Mouse (Mus musculus) neural tube, embryonic 11.5 days (tissue): Measurements from ENCODE around the gene Taf3. TPM values are rescaled to one million over a fixed set of nuclear protein-coding genes. Genes with fewer than 3 reads are reported as not detected.
A peak's percentile ranks its signal among the peaks of the same experiment; 100 is the strongest.

Source experiments
- ATAC-seq: fragments of 200-750 bp; cut with Nextera tagmentation; 2 replicates; pipeline ENCODE4 v1.8.0; 2017; ENCODE audit warnings: moderate number of reproducible peaks, mild to moderate bottlenecking, moderate TSS enrichment, moderate library complexity; ENCODE audit not compliant: insufficient read depth, low FRiP score, low TSS enrichment
- DNase-seq: peaks from one replicate; pipeline ENCODE4 v3.0.0-alpha.2; 2015; ENCODE audit warnings: low spot score
- H3K27ac ChIP-seq: fragments of 300-500 bp; sonication (generic); 2 replicates; pipeline ENCODE4 v1.5.1; 2014; ENCODE audit warnings: low read depth, mild to moderate bottlenecking, low read length
- H3K27me3 ChIP-seq: fragments of 300-500 bp; sonication (generic); 2 replicates; pipeline ENCODE4 v1.6.1; 2014; ENCODE audit warnings: mild to moderate bottlenecking, low read length, mixed read lengths; ENCODE audit not compliant: control insufficient read depth, insufficient read depth
- H3K36me3 ChIP-seq: fragments of 300-500 bp; sonication (generic); 2 replicates; pipeline ENCODE4 v1.6.1; 2014; ENCODE audit warnings: mild to moderate bottlenecking, low read length, moderate library complexity, mixed read lengths; ENCODE audit not compliant: control insufficient read depth, insufficient read depth
- H3K4me1 ChIP-seq: fragments of 300-500 bp; sonication (generic); 2 replicates; pipeline ENCODE4 v1.6.1; 2014; ENCODE audit warnings: low read length, mixed read lengths; ENCODE audit not compliant: control insufficient read depth, insufficient read depth
- H3K4me2 ChIP-seq: fragments of 300-500 bp; sonication (generic); 2 replicates; pipeline ENCODE4 v1.6.1; 2014; ENCODE audit warnings: low read depth, mild to moderate bottlenecking, moderate library complexity
- H3K4me3 ChIP-seq: fragments of 300-500 bp; sonication (generic); 2 replicates; pipeline ENCODE4 v1.5.1; 2014; ENCODE audit warnings: low read depth, low read length
- H3K9ac ChIP-seq: fragments of 300-500 bp; sonication (generic); 2 replicates; pipeline ENCODE4 v1.6.1; 2014; ENCODE audit warnings: mild to moderate bottlenecking, low read length
- H3K9me3 ChIP-seq: fragments of 300-500 bp; sonication (generic); 2 replicates; pipeline ENCODE4 v1.6.1; 2016; ENCODE audit warnings: low read length; ENCODE audit not compliant: control insufficient read depth
- WGBS: fragments of 180-500 bp; shearing (Covaris S2); extraction: QIAGEN DNeasy Blood & Tissue Kit; methylation state at CpG from one replicate; pipeline ENCODE4 v1.1.7; 2014; 5-methylcytosine and 5-hydroxymethylcytosine counted together
- polyA plus RNA-seq: library from polyadenylated mRNA; unstranded; fragments of >200 nt; fragmentation: Nextera tagmentation; extraction: Ambion mirVana; gene quantifications from 2 replicates; pipeline ENCODE4 v1.2.1, GENCODE M21; 2014

Gene Taf3
- polyA plus RNA-seq: 16.8 and 17.0 TPM in 2 replicates

GRCm38 (mm10) chr2:10048461-10048860, at the start of gene Taf3:
Gene Taf3, minus strand, starts transcription at chr2:10048596.
- DNase-seq (peak; percentile 94), ATAC-seq (peak; percentile 93)
- peak within 1 kb of the TSS; percentile 96 for H3K4me3 ChIP-seq
- WGBS: 0% methylated on average over 36 of the region's 36 CpGs
- no peaks in the 10 kb centered on the region for H3K9me3 ChIP-seq
- no peaks in the 10 kb centered on the region for H3K36me3 ChIP-seq
- peak within 1 kb of the TSS; percentile 82 for H3K9ac ChIP-seq
- H3K27ac ChIP-seq: no peak within 1 kb of the TSS
- H3K4me2 ChIP-seq: peak within 1 kb of the TSS; percentile 88
- H3K4me1 ChIP-seq: peaks cover 9% of the 10 kb centered on the region
- H3K27me3 ChIP-seq: no peaks in the 10 kb centered on the region

DNA sequence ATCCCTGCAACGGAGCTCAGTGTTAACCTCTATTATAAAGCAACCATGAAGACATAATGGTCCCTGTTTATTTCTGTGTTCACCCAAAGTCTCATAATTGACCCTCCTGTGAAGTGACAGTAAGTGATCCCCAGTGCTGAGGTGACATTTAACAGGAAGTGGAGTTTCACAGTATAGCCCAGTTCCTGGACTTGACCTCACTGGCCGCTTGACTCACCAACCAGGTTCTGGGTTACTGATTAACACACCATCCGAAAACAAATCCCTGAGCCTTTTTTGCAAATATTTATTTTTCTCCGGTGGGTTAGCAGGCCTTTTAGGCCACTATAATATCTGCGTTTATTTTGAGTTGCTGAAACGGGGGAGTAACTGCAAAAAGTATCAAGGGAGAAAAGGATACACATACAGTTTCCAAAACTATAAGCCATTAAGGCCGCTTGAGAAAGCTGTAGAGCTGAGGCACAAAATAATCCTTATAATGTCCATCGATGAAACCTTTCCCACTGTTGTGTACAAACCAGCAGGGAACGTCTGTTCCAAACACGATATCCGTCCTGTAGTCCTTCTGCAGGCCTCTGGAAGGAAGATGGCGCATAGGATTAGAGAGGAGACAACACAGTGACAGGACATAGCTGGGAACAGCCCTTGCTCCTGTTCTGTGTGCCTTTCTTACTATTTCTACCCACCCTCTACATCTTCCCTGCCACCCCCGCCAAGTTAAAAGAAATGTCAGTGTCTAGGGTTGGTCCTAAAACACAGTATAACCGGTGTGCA, 46.1 kb upstream of the Taf3 start:
- Histone ChIP-seq H3K4me3 (no peak overlapping the region), H3K27me3 (no peaks in the 10 kb centered on the region), H3K4me1 (no peaks in the 10 kb centered on the region), H3K9ac (no peak overlapping the region), H3K9me3 (no peaks in the 10 kb centered on the region), H3K4me2 (no peak overlapping the region), H3K27ac (no peak overlapping the region), H3K36me3 (peaks cover 4% of the 10 kb centered on the region)
- ATAC-seq (no peak), DNase-seq (no peak)
- 86% methylated on average over 14 of the region's 14 CpGs for WGBS

GRCm38 (mm10) chr2:10087256-10087850, 39.0 kb upstream of the Taf3 start:
- Histone ChIP-seq H3K4me3 (no peak overlapping the region), H3K4me2 (no peak overlapping the region), H3K9ac (no peak overlapping the region), H3K36me3 (peaks cover 4% of the 10 kb centered on the region), H3K4me1 (no peaks in the 10 kb centered on the region), H3K27me3 (no peaks in the 10 kb centered on the region), H3K27ac (no peak overlapping the region), H3K9me3 (no peaks in the 10 kb centered on the region)
- no peak for DNase-seq
- 84% methylated on average over 8 of the region's 8 CpGs for WGBS
- no peak for ATAC-seq

DNA sequence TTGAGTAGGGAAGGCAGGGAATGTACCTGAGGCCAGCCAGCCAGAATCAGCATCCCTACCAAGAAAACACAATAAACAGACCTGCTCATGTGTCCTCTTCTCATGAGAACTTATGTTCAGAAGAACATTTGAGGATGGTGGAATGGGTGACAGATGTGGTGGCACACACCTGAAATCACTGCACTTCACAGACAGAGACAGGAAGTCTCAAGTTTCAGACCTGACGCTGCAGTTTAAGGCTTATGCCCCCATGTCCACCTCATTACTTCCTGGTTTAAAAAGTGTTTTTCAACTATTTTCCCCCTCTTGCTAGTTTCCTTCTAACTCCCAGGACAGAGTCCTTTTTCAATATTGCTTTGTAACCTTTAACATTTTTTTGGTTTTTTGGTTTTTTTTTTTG, 34.3 kb upstream of the Taf3 start:
- no peak for DNase-seq
- H3K36me3 ChIP-seq: no peaks in the 10 kb centered on the region
- H3K27ac ChIP-seq: no peak overlapping the region
- ATAC-seq: no peak
- H3K9me3 ChIP-seq: no peaks in the 10 kb centered on the region
- peaks cover 12% of the 10 kb centered on the region for H3K4me1 ChIP-seq
- no peak overlapping the region for H3K4me2 ChIP-seq
- H3K27me3 ChIP-seq: no peaks in the 10 kb centered on the region
- H3K4me3 ChIP-seq: no peak overlapping the region
- 67% methylated on average over 1 of the region's 1 CpGs for WGBS
- H3K9ac ChIP-seq: no peak overlapping the region

DNA sequence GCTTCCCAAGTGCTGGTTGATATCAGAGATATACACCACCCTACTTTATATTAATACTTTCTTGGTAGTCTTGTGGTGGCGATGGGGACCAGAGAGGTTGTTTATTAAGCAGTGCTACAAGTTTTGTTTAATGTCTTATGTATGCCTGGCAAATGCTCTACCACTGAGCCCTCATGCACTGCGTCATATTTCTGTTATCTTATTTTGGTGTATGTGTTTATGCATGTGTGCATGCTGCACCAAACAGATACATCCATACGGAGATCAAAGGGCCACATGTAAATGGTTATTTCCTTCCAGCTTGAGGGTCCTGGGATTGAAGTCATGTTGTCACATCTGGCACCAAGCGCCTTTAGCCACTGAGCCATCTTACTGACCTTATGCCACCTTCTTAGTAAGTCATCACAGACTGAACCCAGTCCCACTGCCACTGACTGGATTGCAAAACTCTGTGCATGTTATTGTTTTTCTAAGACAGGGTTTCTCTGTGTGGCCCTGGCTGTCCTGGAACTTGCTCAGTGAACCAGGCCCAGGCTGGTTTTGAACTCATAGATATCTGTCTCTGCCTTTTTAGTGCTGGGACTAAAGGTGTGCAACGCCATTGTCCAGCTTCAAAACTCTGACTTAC, 33.2 kb upstream of the Taf3 start:
- 87% methylated on average over 5 of the region's 5 CpGs for WGBS

DNA sequence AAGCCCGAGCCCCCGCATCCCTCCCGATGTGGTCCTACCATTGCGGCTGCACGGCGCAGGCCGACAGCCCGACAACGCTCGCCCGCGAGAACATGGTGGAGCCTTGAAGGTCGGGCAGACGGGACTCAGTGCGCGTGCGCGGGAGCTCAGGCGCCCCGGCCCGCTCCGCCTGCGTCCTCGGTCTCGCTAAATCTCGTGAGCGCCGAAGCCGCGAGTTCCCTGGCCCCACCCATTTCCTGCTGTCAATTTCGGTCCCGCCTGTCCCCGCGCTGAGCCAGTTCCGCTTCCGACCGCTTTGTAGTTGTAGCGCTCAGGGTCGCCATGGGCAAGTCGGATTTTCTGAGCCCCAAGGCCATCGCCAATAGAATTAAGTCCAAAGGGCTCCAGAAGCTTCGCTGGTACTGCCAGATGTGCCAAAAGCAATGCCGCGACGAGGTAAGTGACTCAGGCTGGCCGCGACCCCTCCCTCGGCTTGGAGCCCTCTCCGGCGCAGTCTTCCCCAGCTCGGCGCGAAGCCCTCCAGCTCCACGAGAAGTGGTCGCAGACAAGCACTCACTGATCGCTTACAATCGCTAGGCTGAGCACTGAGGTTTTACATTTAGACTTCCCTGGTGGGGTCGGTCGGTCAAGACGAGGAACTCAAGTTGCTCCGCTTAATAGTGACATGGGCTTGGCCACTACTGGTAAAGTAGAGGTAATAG, 32.1 kb upstream of the Taf3 start, which contains the start of the genes Atp5c1 and Kin:
TSS of gene Atp5c1 (minus strand) at position 201 of the 701 bp plus-strand sequence.
TSS of gene Kin (plus strand) at position 284 of the 701 bp plus-strand sequence.
- H3K27me3 ChIP-seq: no peaks in the 10 kb centered on the region
- WGBS: under 1% methylated on average over 61 of the region's 61 CpGs

More for the DNA sequence above, 33.2 kb upstream of the Taf3 start:
- Histone ChIP-seq H3K4me1 (peaks cover 12% of the 10 kb centered on the region), H3K9ac (no peak overlapping the region), H3K4me2 (peak overlapping the region; percentile 70), H3K27ac (no peak overlapping the region), H3K9me3 (no peaks in the 10 kb centered on the region), H3K36me3 (no peaks in the 10 kb centered on the region), H3K27me3 (no peaks in the 10 kb centered on the region), H3K4me3 (peak overlapping the region; percentile 87)
- DNase-seq (no peak), ATAC-seq (no peak)

GRCm38 (mm10) chr2:10079745-10080309, 31.4 kb upstream of the Taf3 start:
- Histone ChIP-seq H3K4me3 (peak overlapping the region; percentile 87), H3K36me3 (no peaks in the 10 kb centered on the region), H3K27me3 (no peaks in the 10 kb centered on the region), H3K4me2 (peak overlapping the region; percentile 71), H3K4me1 (peaks cover 12% of the 10 kb centered on the region), H3K27ac (peak overlapping the region; percentile 91), H3K9me3 (no peaks in the 10 kb centered on the region), H3K9ac (peak overlapping the region; percentile 98)
- WGBS: under 1% methylated on average over 28 of the region's 28 CpGs
- DNase-seq: no peak
- ATAC-seq: no peak

More for the DNA sequence above, 32.1 kb upstream of the Taf3 start, which contains the start of the genes Atp5c1 and Kin:
- Histone ChIP-seq H3K9ac (peak within 1 kb of the TSS; percentile 98), H3K9me3 (no peaks in the 10 kb centered on the region), H3K4me1 (peaks cover 12% of the 10 kb centered on the region), H3K4me2 (peak within 1 kb of the TSS; percentile 71), H3K4me3 (peak within 1 kb of the TSS; percentile 87), H3K36me3 (no peaks in the 10 kb centered on the region), H3K27ac (peak within 1 kb of the TSS; percentile 91)
- DNase-seq (peak; percentile 98), ATAC-seq (peak; percentile 97)

DNA sequence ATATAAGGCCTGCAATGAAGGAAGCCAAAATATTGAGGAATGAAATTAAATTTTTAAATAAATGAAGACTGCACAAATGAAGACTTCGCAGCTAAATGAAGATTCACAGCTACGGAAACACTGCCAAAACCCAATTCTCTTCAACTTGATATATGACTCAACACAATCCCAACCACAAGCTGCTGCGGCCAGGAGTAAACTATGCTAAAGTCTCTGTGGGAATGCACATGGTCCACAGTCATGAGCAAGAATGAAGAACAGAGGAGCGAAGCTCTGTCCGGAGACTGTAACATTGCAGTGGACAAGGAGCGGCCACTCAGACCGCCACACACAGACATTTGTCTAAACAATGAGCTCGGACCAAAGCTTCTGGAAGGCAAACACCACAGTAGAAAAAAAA, 28.3 kb upstream of the Taf3 start:
- DNase-seq (no peak), ATAC-seq (no peak)
- no peak overlapping the region for H3K27ac ChIP-seq
- H3K4me2 ChIP-seq: no peak overlapping the region
- no peak overlapping the region for H3K9ac ChIP-seq
- WGBS: 92% methylated on average over 8 of the region's 8 CpGs
- H3K9me3 ChIP-seq: no peaks in the 10 kb centered on the region
- H3K4me3 ChIP-seq: no peak overlapping the region
- H3K4me1 ChIP-seq: peaks cover 11% of the 10 kb centered on the region
- peaks cover 2% of the 10 kb centered on the region; the same call in 1 of the 2 replicates for H3K36me3 ChIP-seq
- H3K27me3 ChIP-seq: no peaks in the 10 kb centered on the region
